Mouse (Mus musculus) midbrain, embryonic 14.5 days (tissue): Measurements from ENCODE around the gene Ydjc. TPM values are rescaled to one million over a fixed set of nuclear protein-coding genes. Genes with fewer than 3 reads are reported as not detected.

ENCODE experiments used
- ATAC-seq: fragments of 200-750 bp; cut with Nextera tagmentation; 2 replicates; pipeline ENCODE4 v1.8.0; 2017; ENCODE audit warnings: moderate number of reproducible peaks, moderate library complexity; ENCODE audit not compliant: low FRiP score, low TSS enrichment
- DNase-seq: peaks from one replicate; pipeline ENCODE4 v3.0.0-alpha.2; 2015
- H3K27ac ChIP-seq: fragments of 300-500 bp; sonication (generic); replicated peaks from 2 replicates; pipeline ENCODE4 v1.5.1; 2014; ENCODE audit warnings: mild to moderate bottlenecking, low read depth, low read length, moderate library complexity
- H3K27me3 ChIP-seq: fragments of 300-500 bp; sonication (generic); 2 replicates; pipeline ENCODE4 v1.6.1; 2014; ENCODE audit warnings: low read length, control low read depth, mixed read lengths; ENCODE audit not compliant: control insufficient read depth, insufficient read depth
- H3K36me3 ChIP-seq: fragments of 300-500 bp; sonication (generic); 2 replicates; pipeline ENCODE4 v1.6.1; 2014; ENCODE audit warnings: low read length, control low read depth; ENCODE audit not compliant: control insufficient read depth, insufficient read depth
- H3K4me1 ChIP-seq: fragments of 300-500 bp; sonication (generic); 2 replicates; pipeline ENCODE4 v1.6.1; 2014; ENCODE audit warnings: mild to moderate bottlenecking, antibody characterized with exemption, low read length, control low read depth; ENCODE audit not compliant: control insufficient read depth, insufficient read depth
- H3K4me2 ChIP-seq: fragments of 300-500 bp; sonication (generic); 2 replicates; pipeline ENCODE4 v1.6.1; 2014; ENCODE audit warnings: mild to moderate bottlenecking, low read length, moderate library complexity
- H3K4me3 ChIP-seq: fragments of 300-500 bp; sonication (generic); replicated peaks from 2 replicates; pipeline ENCODE4 v1.5.1; 2014; ENCODE audit warnings: low read depth, low read length
- H3K9ac ChIP-seq: fragments of 300-500 bp; sonication (generic); replicated peaks from 2 replicates; pipeline ENCODE4 v1.6.1; 2014; ENCODE audit warnings: mild to moderate bottlenecking, low read length, moderate library complexity
- H3K9me3 ChIP-seq: fragments of 300-500 bp; sonication (generic); 2 replicates; pipeline ENCODE4 v1.6.1; 2016; ENCODE audit warnings: low read length, control low read depth, mixed read lengths; ENCODE audit not compliant: control insufficient read depth
- WGBS: fragments of 180-500 bp; shearing (Covaris S2); extraction: QIAGEN DNeasy Blood & Tissue Kit; methylation state at CpG from one replicate; pipeline ENCODE4 v1.1.7; 2014; 5-methylcytosine and 5-hydroxymethylcytosine counted together
- microRNA counts: library from miRNA; unstranded; fragments of <30 nt; microRNA quantifications from one replicate; lab custom pipeline; 2016
- microRNA-seq: library from miRNA; unstranded; fragments of <30 nt; microRNA quantifications from one replicate; pipeline ENCODE4, GENCODE M21; 2016
- polyA plus RNA-seq: library from polyadenylated mRNA; unstranded; fragments of >200 nt; fragmentation: Nextera tagmentation; extraction: Ambion mirVana; gene quantifications from 2 replicates; pipeline ENCODE4 v1.2.1, GENCODE M21; 2014

Ydjc gene
- polyA plus RNA-seq, 1 experiment from 2014 or later: 34.2 TPM

DNA sequence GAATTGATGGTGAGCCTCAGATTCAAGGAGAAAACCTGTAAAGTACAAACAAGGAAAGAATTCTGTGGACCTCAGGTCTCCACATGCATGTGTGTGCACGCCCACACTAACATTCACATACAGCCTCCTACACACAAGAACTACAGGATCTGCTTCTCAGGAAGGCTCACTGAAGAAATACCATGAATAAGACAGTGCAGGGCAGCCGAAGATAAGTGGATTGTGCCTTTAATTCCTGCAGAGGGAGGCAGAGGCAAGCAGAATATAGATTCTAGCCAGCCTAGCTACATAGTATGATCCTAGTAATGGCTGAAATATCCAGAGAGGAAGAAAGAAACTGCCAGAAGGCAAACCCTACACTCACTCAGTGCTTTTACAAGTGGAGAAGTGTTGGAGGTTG is 57.6 kb downstream of the Ydjc start:
- peaks cover 3% of the 10 kb centered on the region; the same call in 1 of the 2 replicates for H3K36me3 ChIP-seq
- H3K9me3 ChIP-seq: no peaks in the 10 kb centered on the region
- no peaks in the 10 kb centered on the region for H3K27me3 ChIP-seq
- WGBS: 59% methylated on average over 2 of the region's 2 CpGs
- no peak overlapping the region for H3K4me2 ChIP-seq
- no peak overlapping the region for H3K27ac ChIP-seq
- no peak for ATAC-seq
- peaks cover 12% of the 10 kb centered on the region for H3K4me1 ChIP-seq
- H3K4me3 ChIP-seq: no peak overlapping the region
- peak; percentile 46 for DNase-seq
- no peak overlapping the region for H3K9ac ChIP-seq

DNA sequence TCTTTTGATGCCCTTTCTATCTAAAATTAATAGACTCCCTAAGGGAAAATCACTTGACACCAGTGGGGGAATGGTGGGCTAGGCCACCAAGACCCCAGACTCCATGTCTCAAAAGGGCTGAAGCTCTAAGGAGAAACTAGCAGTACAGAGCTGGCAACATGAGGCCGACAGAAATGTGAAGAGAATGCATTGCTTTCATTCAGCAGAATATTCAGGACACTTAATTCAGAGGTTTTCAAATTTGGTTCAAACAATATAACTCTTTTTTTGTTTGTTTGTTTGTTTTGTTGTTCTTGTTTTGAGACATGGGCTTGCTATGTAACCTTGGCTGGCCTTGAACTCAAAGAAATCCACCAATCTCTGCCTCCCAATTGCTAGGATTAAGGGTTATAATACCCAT is 58.1 kb downstream of the Ydjc start, which contains the start of gene Ube2l3:
Gene Ube2l3, minus strand, starts transcription at position 101 of the 400 bp plus-strand sequence.
- Histone ChIP-seq H3K9ac (no peak within 1 kb of the TSS), H3K27ac (no peak within 1 kb of the TSS)
- 92% methylated on average over 1 of the region's 1 CpGs for WGBS

DNA sequence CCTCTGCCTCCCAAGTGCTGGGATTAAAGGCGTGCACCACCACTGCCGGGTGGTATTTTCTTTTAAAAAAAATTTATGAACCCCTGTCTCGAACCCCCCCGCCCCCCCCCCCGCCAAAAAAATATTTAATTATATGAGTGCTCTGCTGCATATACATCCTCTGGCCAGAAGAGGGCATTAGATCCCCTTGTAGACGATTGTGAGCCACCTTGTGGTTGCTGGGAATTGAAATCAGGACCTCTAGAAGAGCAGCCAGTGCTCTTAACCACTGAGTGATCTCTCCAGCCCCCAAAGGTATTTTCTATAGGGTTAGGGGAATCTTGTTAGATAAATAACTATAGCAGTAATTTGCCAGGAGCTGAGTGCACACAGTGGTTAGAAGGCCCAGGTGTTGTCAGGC is 60.6 kb downstream of the Ydjc start:
- ATAC-seq (no peak), DNase-seq (peak; percentile 68)
- H3K4me2 ChIP-seq: no peak overlapping the region
- 1% methylated on average over 6 of the region's 6 CpGs for WGBS
- H3K9me3 ChIP-seq: no peaks in the 10 kb centered on the region
- H3K4me3 ChIP-seq: no peak overlapping the region
- no peaks in the 10 kb centered on the region for H3K36me3 ChIP-seq
- H3K27ac ChIP-seq: no peak overlapping the region
- H3K27me3 ChIP-seq: no peaks in the 10 kb centered on the region
- H3K4me1 ChIP-seq: peaks cover 16% of the 10 kb centered on the region
- no peak overlapping the region for H3K9ac ChIP-seq

More for the DNA sequence above, 58.1 kb downstream of the Ydjc start, which contains the start of gene Ube2l3:
- Histone ChIP-seq H3K36me3 (peaks cover 3% of the 10 kb centered on the region; the same call in 1 of the 2 replicates), H3K4me2 (peak within 1 kb of the TSS; percentile 90), H3K9me3 (no peaks in the 10 kb centered on the region), H3K4me1 (peaks cover 12% of the 10 kb centered on the region), H3K27me3 (no peaks in the 10 kb centered on the region), H3K4me3 (peak within 1 kb of the TSS; percentile 97)
- DNase-seq (no peak), ATAC-seq (no peak)

DNA sequence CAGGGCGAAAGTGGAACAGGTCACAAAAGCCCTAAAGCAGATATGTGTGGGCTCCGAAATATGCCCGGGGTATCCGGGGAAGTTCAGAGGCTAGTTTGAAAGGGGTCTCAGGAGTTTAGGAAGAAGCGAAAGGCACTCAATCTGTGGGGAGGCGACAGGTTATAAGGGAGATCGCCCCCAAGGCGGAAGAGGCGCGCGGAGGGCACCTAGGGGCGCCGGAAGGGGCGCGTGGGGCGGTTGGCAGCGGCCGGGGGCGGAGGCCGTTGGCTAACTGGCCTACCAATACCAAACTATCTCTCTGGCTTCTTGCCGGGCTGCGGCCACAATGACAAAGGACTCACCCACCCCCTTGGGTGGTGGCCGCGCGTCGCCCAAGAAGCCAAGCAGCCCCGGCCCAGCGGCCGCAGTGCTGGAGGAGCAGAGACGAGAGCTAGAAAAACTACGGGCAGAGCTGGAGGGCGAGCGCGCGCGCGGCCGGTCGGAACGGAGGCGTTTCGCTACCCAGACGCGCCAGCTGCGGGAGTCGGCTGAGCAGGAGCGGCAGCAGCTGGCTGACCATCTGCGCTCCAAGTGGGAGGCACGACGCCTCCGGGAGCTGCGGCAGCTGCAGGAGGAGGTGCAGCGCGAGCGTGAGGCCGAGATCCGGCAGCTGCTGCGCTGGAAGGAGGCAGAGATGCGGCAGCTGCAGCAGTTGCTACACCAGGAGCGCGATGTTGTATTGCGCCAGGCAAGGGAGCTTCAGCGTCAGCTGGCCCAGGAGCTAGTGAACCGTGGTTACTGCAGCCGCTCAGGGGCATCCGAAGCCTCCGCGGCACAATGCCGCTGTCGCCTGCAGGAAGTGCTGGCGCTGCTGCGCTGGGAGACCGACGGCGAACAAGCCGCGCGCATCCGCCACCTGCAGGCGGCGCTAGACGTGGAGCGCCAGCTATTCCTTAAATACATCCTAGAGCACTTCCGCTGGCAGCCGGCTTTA is 64.3 kb downstream of the Ydjc start, which contains the start of gene Rimbp3:
Gene Rimbp3, plus strand, starts transcription at position 215 of the 973 bp plus-strand sequence.
- DNase-seq: peak; percentile 97
- peak within 1 kb of the TSS; percentile 98 for H3K4me2 ChIP-seq
- peaks cover 22% of the 10 kb centered on the region for H3K4me1 ChIP-seq
- no peaks in the 10 kb centered on the region for H3K36me3 ChIP-seq
- peak within 1 kb of the TSS; percentile 95 for H3K27ac ChIP-seq
- no peaks in the 10 kb centered on the region for H3K9me3 ChIP-seq
- H3K27me3 ChIP-seq: no peaks in the 10 kb centered on the region
- peak; percentile 83 for ATAC-seq
- H3K4me3 ChIP-seq: peak within 1 kb of the TSS; percentile 60
- under 1% methylated on average over 85 of the region's 85 CpGs for WGBS
- H3K9ac ChIP-seq: peak within 1 kb of the TSS; percentile 74

DNA sequence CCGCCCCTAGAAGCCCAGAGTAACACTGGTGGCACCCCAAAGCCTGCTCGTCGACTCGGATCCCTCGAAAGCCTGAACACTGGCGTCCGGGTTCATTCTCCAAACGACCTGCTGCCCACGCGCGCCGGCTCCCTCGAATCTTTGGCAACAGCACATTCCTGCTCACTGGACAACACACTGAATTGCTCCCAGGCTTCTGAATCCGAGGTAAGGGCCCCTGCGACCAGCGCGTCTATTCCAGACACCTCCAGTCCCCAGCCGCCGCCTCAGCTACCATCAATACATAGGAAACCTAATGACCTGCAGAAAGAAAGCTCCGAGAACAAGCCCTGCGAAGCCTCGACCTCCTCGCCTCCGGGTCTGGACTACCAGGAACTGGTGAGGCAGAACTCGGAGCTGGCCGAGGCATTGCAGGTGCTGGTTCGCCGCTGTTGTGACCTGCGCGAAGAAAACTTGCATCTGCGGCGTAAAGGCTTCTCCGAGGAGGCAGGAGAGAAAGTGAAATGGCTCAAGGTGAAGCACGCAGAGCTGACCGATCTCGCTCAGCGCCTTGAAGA is 65.1 kb downstream of the Ydjc start:
- Histone ChIP-seq H3K4me1 (peaks cover 22% of the 10 kb centered on the region), H3K4me3 (peak overlapping the region; percentile 60), H3K27me3 (no peaks in the 10 kb centered on the region), H3K36me3 (no peaks in the 10 kb centered on the region), H3K27ac (peak overlapping the region; percentile 95), H3K4me2 (peak overlapping the region; percentile 98), H3K9ac (peak overlapping the region; percentile 74), H3K9me3 (no peaks in the 10 kb centered on the region)
- DNase-seq (no peak), ATAC-seq (peak; percentile 17; the same call in 1 of the 2 replicates)
- 2% methylated on average over 37 of the region's 37 CpGs for WGBS

MicroRNAs encoded within 50 kb of the gene (microRNA counts, 519-probe panel; counts per million panel counts)
- microRNA mmu-miR-130b (lab: Ali Mortazavi, UCI) (6,225 counts per million, percentile 79 among the panel's probes with 10 or more counts), microRNA mmu-miR-301b (lab: Ali Mortazavi, UCI) (4,590 counts per million, percentile 36 among the panel's probes with 10 or more counts)

Small RNAs within 50 kb of the gene (microRNA-seq; reads per million reads assigned to microRNA genes)
- gene Mir130b (7,667 reads per million, percentile 95 among the genes with 10 or more reads in this experiment), gene Mir301b (237 reads per million, percentile 64 among the genes with 10 or more reads in this experiment)

Other genes starting within 250 kb of the Ydjc start
- 15.5 and 17.4 TPM in 2 replicates for gene Ppm1f, start 248.2 kb upstream of the Ydjc start, polyA plus RNA-seq
- 214 and 219 TPM in 2 replicates for gene Mapk1, start 161.2 kb upstream of the Ydjc start, polyA plus RNA-seq
- 169 and 174 TPM in 2 replicates for gene Ypel1, start 74.9 kb upstream of the Ydjc start, polyA plus RNA-seq
- gene Ppil2, start 33.4 kb upstream of the Ydjc start, polyA plus RNA-seq: 142 and 145 TPM in 2 replicates
- gene 2610318N02Rik, start 19.5 kb upstream of the Ydjc start, polyA plus RNA-seq: 14.8 and 15.8 TPM in 2 replicates
- gene Sdf2l1, start 12.2 kb upstream of the Ydjc start, polyA plus RNA-seq: 20.3 and 23.2 TPM in 2 replicates
- gene Ccdc116, start 2.6 kb downstream of the Ydjc start, polyA plus RNA-seq: 2.0 and 2.7 TPM in 2 replicates
- 272 and 297 TPM in 2 replicates for gene Ube2l3, start 58.0 kb downstream of the Ydjc start, polyA plus RNA-seq
- 1.8 and 2.0 TPM in 2 replicates for gene Rimbp3, start 64.0 kb downstream of the Ydjc start, polyA plus RNA-seq
- 6.4 and 7.7 TPM in 2 replicates for gene Hic2, start 89.0 kb downstream of the Ydjc start, polyA plus RNA-seq
- 25.3 and 38.0 TPM in 2 replicates for gene Tmem191c, start 131.5 kb downstream of the Ydjc start, polyA plus RNA-seq
- 0.38 and 1.5 TPM in 2 replicates for gene Serpind1, start 186.8 kb downstream of the Ydjc start, polyA plus RNA-seq